Mouse (Mus musculus) intestine, embryonic 15.5 days (tissue): ENCODE measurements around the gene Atp8b3. TPM values are rescaled to one million over a fixed set of nuclear protein-coding genes. Genes with fewer than 3 reads are reported as not detected.
A peak's percentile ranks its signal among the peaks of the same experiment; 100 is the strongest.

Experiments used
- ATAC-seq: fragments of 200-750 bp; cut with Nextera tagmentation; 2 replicates; pipeline ENCODE4 v1.8.0; 2017; ENCODE audit warnings: moderate TSS enrichment, moderate library complexity
- H3K27ac ChIP-seq: fragments of 300-500 bp; sonication (generic); 2 replicates; pipeline ENCODE4 v1.5.1; 2015; ENCODE audit warnings: mild to moderate bottlenecking, inconsistent platforms
- H3K27me3 ChIP-seq: fragments of 300-500 bp; sonication (generic); replicated peaks from 2 replicates; pipeline ENCODE4 v1.6.1; 2015; ENCODE audit warnings: inconsistent platforms
- H3K36me3 ChIP-seq: fragments of 300-500 bp; sonication (generic); 2 replicates; pipeline ENCODE4 v1.6.1; 2015; ENCODE audit warnings: inconsistent platforms
- H3K4me1 ChIP-seq: fragments of 300-500 bp; sonication (generic); replicated peaks from 2 replicates; pipeline ENCODE4 v1.6.1; 2015; ENCODE audit warnings: inconsistent platforms
- H3K4me2 ChIP-seq: fragments of 300-500 bp; sonication (generic); replicated peaks from 2 replicates; pipeline ENCODE4 v1.6.1; 2015; ENCODE audit warnings: mild to moderate bottlenecking, inconsistent platforms
- H3K4me3 ChIP-seq: fragments of 300-500 bp; sonication (generic); replicated peaks from 2 replicates; pipeline ENCODE4 v1.5.1; 2015; ENCODE audit warnings: inconsistent platforms
- H3K9ac ChIP-seq: fragments of 300-500 bp; sonication (generic); 2 replicates; pipeline ENCODE4 v1.6.1; 2015; ENCODE audit warnings: inconsistent platforms
- H3K9me3 ChIP-seq: fragments of 300-500 bp; sonication (generic); 2 replicates; pipeline ENCODE4 v1.6.1; 2016; ENCODE audit warnings: inconsistent platforms
- WGBS: fragments of 180-500 bp; shearing (Covaris S2); methylation state at CpG from one replicate; pipeline ENCODE4 v1.1.7; 2015; 5-methylcytosine and 5-hydroxymethylcytosine counted together
- polyA plus RNA-seq: library from polyadenylated mRNA; unstranded; fragments of >200 nt; fragmentation: Nextera tagmentation; extraction: Ambion mirVana; gene quantifications from 2 replicates; pipeline ENCODE4 v1.2.1, GENCODE M21; 2015

Atp8b3 gene
- polyA plus RNA-seq, 1 experiment from 2014 or later, result 0.09 TPM

- H3K4me2 ChIP-seq, result peak overlapping the region; percentile 76
- H3K4me3 ChIP-seq, result peak overlapping the region; percentile 98
- peak overlapping the region; percentile 96 for H3K9ac ChIP-seq
- peaks cover 29% of the 10 kb centered on the region for H3K4me1 ChIP-seq
- under 1% methylated on average over 13 of the region's 13 CpGs for WGBS
- no peaks in the 10 kb centered on the region for H3K9me3 ChIP-seq
- no peaks in the 10 kb centered on the region for H3K27me3 ChIP-seq
- peak overlapping the region; percentile 86 for H3K27ac ChIP-seq
- no peaks in the 10 kb centered on the region for H3K36me3 ChIP-seq
- peak; percentile 35 for ATAC-seq
Measured at GRCm38 (mm10) chr10:80560621-80561020, 21.7 kb upstream of the Atp8b3 start.

- WGBS, result 91% methylated on average over 7 of the region's 7 CpGs
- no peaks in the 10 kb centered on the region for H3K36me3 ChIP-seq
- H3K9ac ChIP-seq, result no peak overlapping the region
- H3K27ac ChIP-seq, result no peak overlapping the region
- H3K4me2 ChIP-seq, result peak overlapping the region; percentile 36
- no peak overlapping the region for H3K4me3 ChIP-seq
- no peaks in the 10 kb centered on the region for H3K27me3 ChIP-seq
- no peak for ATAC-seq
- H3K4me1 ChIP-seq, result peaks cover 32% of the 10 kb centered on the region
- H3K9me3 ChIP-seq, result no peaks in the 10 kb centered on the region
Measured at GRCm38 (mm10) chr10:80559431-80559830, 20.5 kb upstream of the Atp8b3 start.

- WGBS, result 43% methylated on average over 5 of the region's 5 CpGs
- Histone ChIP-seq H3K27me3 (no peaks in the 10 kb centered on the region), H3K4me3 (no peak overlapping the region), H3K4me1 (peaks cover 48% of the 10 kb centered on the region), H3K36me3 (no peaks in the 10 kb centered on the region), H3K9ac (no peak overlapping the region), H3K4me2 (no peak overlapping the region), H3K27ac (no peak overlapping the region), H3K9me3 (no peaks in the 10 kb centered on the region)
- ATAC-seq, result no peak
Measured at GRCm38 (mm10) chr10:80557346-80557965, 18.5 kb upstream of the Atp8b3 start.

GRCm38 (mm10) chr10:80553997-80554396 lies 15.1 kb upstream of the Atp8b3 start:
- no peak overlapping the region for H3K9ac ChIP-seq
- no peak overlapping the region for H3K4me3 ChIP-seq
- peaks cover 33% of the 10 kb centered on the region for H3K4me1 ChIP-seq
- no peak for ATAC-seq
- WGBS, result 86% methylated on average over 6 of the region's 6 CpGs
- H3K27me3 ChIP-seq, result no peaks in the 10 kb centered on the region
- H3K4me2 ChIP-seq, result no peak overlapping the region
- H3K27ac ChIP-seq, result no peak overlapping the region
- H3K9me3 ChIP-seq, result no peaks in the 10 kb centered on the region
- H3K36me3 ChIP-seq, result peaks cover 12% of the 10 kb centered on the region; the same call in 1 of the 2 replicates

- Histone ChIP-seq H3K36me3 (peaks cover 13% of the 10 kb centered on the region; the same call in 1 of the 2 replicates), H3K9me3 (no peaks in the 10 kb centered on the region), H3K27ac (no peak overlapping the region), H3K4me1 (peaks cover 33% of the 10 kb centered on the region), H3K4me2 (no peak overlapping the region), H3K27me3 (no peaks in the 10 kb centered on the region), H3K9ac (no peak overlapping the region), H3K4me3 (no peak overlapping the region)
- peak; percentile 46; the same call in 1 of the 2 replicates for ATAC-seq
- WGBS, result 70% methylated on average over 8 of the region's 8 CpGs
Measured at GRCm38 (mm10) chr10:80553575-80553974, 14.7 kb upstream of the Atp8b3 start.

GRCm38 (mm10) chr10:80552364-80552763 lies 13.4 kb upstream of the Atp8b3 start:
- Histone ChIP-seq H3K4me1 (peaks cover 22% of the 10 kb centered on the region), H3K9me3 (no peaks in the 10 kb centered on the region), H3K9ac (no peak overlapping the region), H3K4me3 (no peak overlapping the region), H3K27me3 (no peaks in the 10 kb centered on the region), H3K4me2 (no peak overlapping the region), H3K36me3 (peaks cover 17% of the 10 kb centered on the region; the same call in 1 of the 2 replicates), H3K27ac (no peak overlapping the region)
- ATAC-seq, result no peak
- 61% methylated on average over 9 of the region's 9 CpGs for WGBS

- Histone ChIP-seq H3K27ac (no peak overlapping the region), H3K27me3 (no peaks in the 10 kb centered on the region), H3K4me1 (peaks cover 16% of the 10 kb centered on the region), H3K4me2 (no peak overlapping the region), H3K36me3 (peaks cover 41% of the 10 kb centered on the region), H3K9me3 (no peaks in the 10 kb centered on the region), H3K9ac (no peak overlapping the region), H3K4me3 (no peak overlapping the region)
- ATAC-seq, result no peak
- 91% methylated on average over 21 of the region's 21 CpGs for WGBS
Measured at GRCm38 (mm10) chr10:80549279-80549678, 10.4 kb upstream of the Atp8b3 start.

- Histone ChIP-seq H3K27me3 (no peaks in the 10 kb centered on the region), H3K4me3 (no peak overlapping the region), H3K9me3 (no peaks in the 10 kb centered on the region), H3K27ac (no peak overlapping the region), H3K4me1 (peaks cover 9% of the 10 kb centered on the region; the same call in 1 of the 2 replicates), H3K9ac (no peak overlapping the region), H3K36me3 (peaks cover 48% of the 10 kb centered on the region), H3K4me2 (no peak overlapping the region)
- ATAC-seq, result peak; percentile 48; the same call in 1 of the 2 replicates
- 69% methylated on average over 10 of the region's 10 CpGs for WGBS
Measured at GRCm38 (mm10) chr10:80548428-80549006, 9.6 kb upstream of the Atp8b3 start.

- 93% methylated on average over 15 of the region's 15 CpGs for WGBS
- Histone ChIP-seq H3K36me3 (peaks cover 58% of the 10 kb centered on the region), H3K9me3 (no peaks in the 10 kb centered on the region), H3K27me3 (no peaks in the 10 kb centered on the region), H3K4me1 (0 out of 2 replicates have a peak, but pooled peaks cover 2% of the 10 kb centered on the region), H3K4me3 (no peak overlapping the region), H3K9ac (no peak overlapping the region), H3K4me2 (no peak overlapping the region), H3K27ac (no peak overlapping the region)
- ATAC-seq, result no peak
Measured at GRCm38 (mm10) chr10:80547539-80547938, 8.6 kb upstream of the Atp8b3 start.

GRCm38 (mm10) chr10:80546945-80547344 lies 8.0 kb upstream of the Atp8b3 start:
- Histone ChIP-seq H3K9ac (no peak overlapping the region), H3K4me2 (no peak overlapping the region), H3K4me3 (no peak overlapping the region), H3K27ac (no peak overlapping the region), H3K27me3 (no peaks in the 10 kb centered on the region), H3K4me1 (0 out of 2 replicates have a peak, but pooled peaks cover 2% of the 10 kb centered on the region), H3K36me3 (peaks cover 64% of the 10 kb centered on the region), H3K9me3 (no peaks in the 10 kb centered on the region)
- no peak for ATAC-seq
- 94% methylated on average over 4 of the region's 4 CpGs for WGBS

- ATAC-seq, result no peak
- Histone ChIP-seq H3K9me3 (no peaks in the 10 kb centered on the region), H3K36me3 (peaks cover 69% of the 10 kb centered on the region), H3K4me3 (no peak overlapping the region), H3K4me2 (no peak overlapping the region), H3K4me1 (0 out of 2 replicates have a peak, but pooled peaks cover 2% of the 10 kb centered on the region), H3K27ac (no peak overlapping the region), H3K27me3 (no peaks in the 10 kb centered on the region), H3K9ac (no peak overlapping the region)
- 88% methylated on average over 8 of the region's 8 CpGs for WGBS
Measured at GRCm38 (mm10) chr10:80545590-80545989, 6.7 kb upstream of the Atp8b3 start.

GRCm38 (mm10) chr10:80543873-80544272 lies 4.9 kb upstream of the Atp8b3 start:
- peaks cover 5% of the 10 kb centered on the region; the same call in 1 of the 2 replicates for H3K4me1 ChIP-seq
- peaks cover 3% of the 10 kb centered on the region; the same call in 1 of the 2 replicates for H3K27me3 ChIP-seq
- no peak overlapping the region for H3K4me3 ChIP-seq
- peaks cover 57% of the 10 kb centered on the region for H3K36me3 ChIP-seq
- no peak overlapping the region for H3K27ac ChIP-seq
- no peaks in the 10 kb centered on the region for H3K9me3 ChIP-seq
- no peak for ATAC-seq
- H3K4me2 ChIP-seq, result no peak overlapping the region
- no peak overlapping the region for H3K9ac ChIP-seq
- 95% methylated on average over 14 of the region's 14 CpGs for WGBS
